Comparison of ENCODE assay signal across 33 mouse cellular contexts in genomic region chr4:41056253-41056652, GRCm38 (mm10). TPM values are rescaled to one million over a fixed set of nuclear protein-coding genes. Genes with fewer than 3 reads are reported as not detected.
DNase-seq lines count a peak whose midpoint lies in the region; ATAC-seq and TF ChIP-seq lines count a peak whose summit lies in the region.
"Had no signal": no experiment of that assay in that cellular context is flagged by ENCODE, and none has a peak within 500 bp of the region (broad histone marks: within the 10 kb centered on the region; RNA-seq: fewer than 3 reads in every experiment).

No protein-coding gene starts in this region.

- H3K36me3 ChIP-seq in kidney, adult 2 months (ENCODE audit: control insufficient read depth, insufficient read depth, low read length) = no peaks in the 10 kb centered on the region
- H3K36me3 ChIP-seq in kidney, postnatal 0 days (ENCODE audit: insufficient read depth, low read length) = no peaks in the 10 kb centered on the region
- no peaks in the 10 kb centered on the region for H3K36me3 ChIP-seq in liver, postnatal 0 days (replicated peaks; ENCODE audit: insufficient read depth, low read length)
- H3K36me3 ChIP-seq: hindbrain, embryonic 10.5 days; hindbrain, embryonic 15.5 days; limb, embryonic 13.5 days; neural tube, embryonic 12.5 days had no signal

- H3K27ac ChIP-seq in kidney, adult 2 months (ENCODE audit: insufficient read depth, low read depth, low read length) = peak overlapping the region; percentile 64
- H3K27ac ChIP-seq in kidney, postnatal 0 days = peak overlapping the region; percentile 81
- H3K27ac ChIP-seq in liver, postnatal 0 days (ENCODE audit: low read depth) = no peak overlapping the region
- H3K27ac ChIP-seq: hindbrain, embryonic 10.5 days; hindbrain, embryonic 15.5 days; left cerebral cortex, adult 2 months; liver, embryonic 14.5 days; neural tube, embryonic 12.5 days had no signal

- no peak overlapping the region for H3K4me3 ChIP-seq in kidney, adult 2 months (ENCODE audit: insufficient read depth, low read depth, low read length)
- H3K4me3 ChIP-seq in kidney, postnatal 0 days (replicated peaks; ENCODE audit: low read depth, low read length) = no peak overlapping the region
- H3K4me3 ChIP-seq in liver, postnatal 0 days (ENCODE audit: low read depth, low read length) = no peak overlapping the region
- H3K4me3 ChIP-seq: erythroblast, embryonic 14.5 days; hindbrain, embryonic 10.5 days; hindbrain, embryonic 15.5 days; left cerebral cortex, adult 2 months; limb, embryonic 13.5 days; neural tube, embryonic 12.5 days had no signal

- ATAC-seq in kidney, postnatal 0 days (replicated peaks; ENCODE audit: low FRiP score, low read depth) = peak; percentile 41; the same call in 1 of the 2 replicates
- peak; percentile 24; the same call in 1 of the 2 replicates for ATAC-seq in liver, postnatal 0 days
- ATAC-seq: forebrain, postnatal 0 days; inflammation-experienced regulatory T-cells, adult 6 months; midbrain, embryonic 16.5 days; Patski had no signal

- no peak for TF ChIP-seq EP300 in liver, postnatal 0 days (IDR thresholded peaks at IDR 0.05; ENCODE audit: low read depth)

- 26% methylated on average over 1 of the region's 1 CpGs for WGBS in kidney, adult 2 months
- 23% methylated on average over 1 of the region's 1 CpGs for WGBS in kidney, postnatal 0 days
- WGBS in liver, postnatal 0 days (ENCODE audit: insufficient replicate concordance) = 68% methylated on average over 1 of the region's 1 CpGs

- no peak overlapping the region for H3K9ac ChIP-seq in kidney, postnatal 0 days (ENCODE audit: low read depth, low read length)
- H3K9ac ChIP-seq in liver, postnatal 0 days (replicated peaks) = no peak overlapping the region
- H3K9ac ChIP-seq: forebrain, postnatal 0 days; hindbrain, embryonic 15.5 days; limb, embryonic 13.5 days; liver, embryonic 14.5 days; neural tube, embryonic 12.5 days had no signal

- H3K27me3 ChIP-seq in kidney, adult 2 months (replicated peaks; ENCODE audit: control insufficient read depth, insufficient read depth, low read length) = no peaks in the 10 kb centered on the region
- no peaks in the 10 kb centered on the region for H3K27me3 ChIP-seq in kidney, postnatal 0 days (ENCODE audit: insufficient read depth, low read length)
- H3K27me3 ChIP-seq in liver, postnatal 0 days (ENCODE audit: insufficient read depth, low read length) = no peaks in the 10 kb centered on the region
- H3K27me3 ChIP-seq: hindbrain, embryonic 15.5 days; limb, embryonic 13.5 days; neural tube, embryonic 12.5 days; Patski had no signal

- peaks cover 10% of the 10 kb centered on the region; the same call in 1 of the 2 replicates for H3K4me1 ChIP-seq in kidney, adult 2 months (ENCODE audit: control insufficient read depth, insufficient read depth, low read length)
- 0 out of 2 replicates have a peak, but pooled peaks cover 4% of the 10 kb centered on the region for H3K4me1 ChIP-seq in kidney, postnatal 0 days (replicated peaks; ENCODE audit: insufficient read depth, low read length)
- H3K4me1 ChIP-seq in liver, postnatal 0 days (ENCODE audit: insufficient read depth) = 0 out of 2 replicates have a peak, but pooled peaks cover 2% of the 10 kb centered on the region
- H3K4me1 ChIP-seq: hindbrain, embryonic 10.5 days; hindbrain, embryonic 15.5 days; neural tube, embryonic 12.5 days had no signal

- peak; percentile 31 for DNase-seq in kidney, adult 18-20 months
- DNase-seq in kidney, postnatal 4 days = no peak
- peak; percentile 63 for DNase-seq in kidney, adult 2 months
- DNase-seq in kidney, postnatal 0 days (ENCODE audit: low spot score) = no peak
- DNase-seq in liver, postnatal 0 days = no peak
- DNase-seq in thymus, postnatal 10 days (ENCODE audit: low spot score in 2 of 2) = no peak
- DNase-seq in T-cell, adult 2 months (ENCODE audit: low spot score) = no peak
- DNase-seq in adrenal gland, adult 8-10 months = no peak
- DNase-seq: forebrain, postnatal 0 days; gastrocnemius, postnatal 10 days; heart, postnatal 14 days; lung, postnatal 36 days; right cerebral cortex, adult 18-20 months had no signal

- no peak for TF ChIP-seq POLR2A in kidney, adult 2 months (IDR thresholded peaks at IDR 0.05; ENCODE audit: low read depth, low read length)

- no peak overlapping the region for H3K4me2 ChIP-seq in kidney, postnatal 0 days (ENCODE audit: low read length)
- no peak overlapping the region for H3K4me2 ChIP-seq in liver, postnatal 0 days (ENCODE audit: low read depth, low read length)
- H3K4me2 ChIP-seq: hindbrain, embryonic 15.5 days; limb, embryonic 13.5 days; midbrain, embryonic 11.5 days; neural tube, embryonic 12.5 days had no signal

- no peak for TF ChIP-seq CTCF in kidney, adult 2 months (conservative IDR thresholded peaks at IDR 0.05; ENCODE audit: insufficient read depth, insufficient read length, low read depth, low read length)
- no peak for TF ChIP-seq CTCF in kidney, postnatal 0 days (IDR thresholded peaks at IDR 0.05; ENCODE audit: low read depth)
- no peak for TF ChIP-seq CTCF in liver, postnatal 0 days (IDR thresholded peaks at IDR 0.05; ENCODE audit: low read depth)

- no peaks in the 10 kb centered on the region for H3K9me3 ChIP-seq in kidney, postnatal 0 days (replicated peaks; ENCODE audit: low read length)
- H3K9me3 ChIP-seq in liver, postnatal 0 days (ENCODE audit: low read length) = no peaks in the 10 kb centered on the region
- H3K9me3 ChIP-seq: hindbrain, embryonic 10.5 days; hindbrain, embryonic 15.5 days; limb, embryonic 13.5 days; neural tube, embryonic 12.5 days had no signal

RNA-seq across cellular contexts. Expression of gene Aqp7, which starts 8.3 kb away (rescaled TPM):
- polyA plus RNA-seq in kidney, adult 2 months (2012; rRNA removed) = 30.1 and 30.6 TPM in 2 replicates
- 3.0 and 4.4 TPM in 2 replicates for polyA plus RNA-seq in kidney, postnatal 0 days (2015; fragmentation: Nextera tagmentation; extraction: Ambion mirVana)
- 2.1 and 2.3 TPM in 2 replicates for polyA plus RNA-seq in liver, postnatal 0 days (2015; fragmentation: Nextera tagmentation; extraction: Ambion mirVana)
- 10 to 100 TPM in 3 of 4 experiments, 1 to 10 TPM in 1; 7.3 to 30.3 (median 14.6) TPM for total RNA-seq in adrenal gland, adult 8-10 months (2022)
- total RNA-seq: forebrain, postnatal 0 days; left cerebral cortex, adult 2 months; left cerebral cortex, postnatal 36 days; megakaryocyte, adult 5-6 weeks; MEL had no signal
- polyA plus RNA-seq: cerebellum, adult 2 months; cortical plate, adult 2 months; erythroblast, embryonic 14.5 days; forebrain, embryonic 11.5 days; forebrain, postnatal 0 days; heart, embryonic 14.5 days; hindbrain, embryonic 10.5 days; hindbrain, embryonic 15.5 days; midbrain, embryonic 11.5 days; midbrain, embryonic 16.5 days; neural tube, embryonic 12.5 days had no signal

RNA-seq across cellular contexts. Expression of gene Aqp3, which starts 41.7 kb away (rescaled TPM):
- 311 and 352 TPM in 2 replicates for polyA plus RNA-seq in kidney, adult 2 months (2012; rRNA removed)
- polyA plus RNA-seq in kidney, postnatal 0 days (2015; fragmentation: Nextera tagmentation; extraction: Ambion mirVana) = 87.4 and 102 TPM in 2 replicates
- 7.3 and 10.7 TPM in 2 replicates for polyA plus RNA-seq in liver, postnatal 0 days (2015; fragmentation: Nextera tagmentation; extraction: Ambion mirVana)
- under 1 TPM in 2 of 4 experiments, not detected in 2; 0.16 to 0.31 TPM for total RNA-seq in adrenal gland, adult 8-10 months (2022)
- total RNA-seq: adrenal gland, adult 18-20 months; forebrain, postnatal 0 days; gastrocnemius, postnatal 10 days; layer of hippocampus, adult 18-20 months; left cerebral cortex, adult 2 months; left cerebral cortex, postnatal 36 days had no signal
- polyA plus RNA-seq: cortical plate, adult 2 months had no signal

Comparison
In these comparisons a context has a peak if more than half of its experiments do, and no peak if none do; other contexts are left out.
1. DNase-seq: peak in kidney, adult 18-20 months (single experiment) and kidney, adult 2 months (single experiment); none in kidney, postnatal 4 days (0 of 2), kidney, postnatal 0 days (single experiment), liver, postnatal 0 days (single experiment), thymus, postnatal 10 days (0 of 2), T-cell, adult 2 months (single experiment) and adrenal gland, adult 8-10 months (single experiment).